Mouse (Mus musculus) frontal cortex, postnatal 10 days (tissue): ENCODE measurements around the gene Senp1.

Experiments used
- DNase-seq, 2 experiments: peaks; one replicate each; pipeline ENCODE4 v3.0.0; 2022; ENCODE audit warnings: low spot score in 2 of 2, mixed read lengths in 1 of 2

Senp1 gene

GRCm38 (mm10) chr15:98048918-98049700 is 44.4 kb downstream of the Senp1 start:
- no peak for DNase-seq

GRCm38 (mm10) chr15:98044387-98044786 is 49.2 kb downstream of the Senp1 start:
- DNase-seq: no peak

GRCm38 (mm10) chr15:98043967-98044366 is 49.6 kb downstream of the Senp1 start:
- no peak for DNase-seq

- no peak for DNase-seq
These were observed 51.0 kb downstream of the Senp1 start for GRCm38 (mm10) chr15:98042508-98042907.

- no peak for DNase-seq
These were observed 53.9 kb downstream of the Senp1 start for GRCm38 (mm10) chr15:98039682-98040081.

GRCm38 (mm10) chr15:98036578-98036977 is 57.0 kb downstream of the Senp1 start:
- no peak for DNase-seq

GRCm38 (mm10) chr15:98035076-98035755 is 58.3 kb downstream of the Senp1 start:
- no peak for DNase-seq

GRCm38 (mm10) chr15:98033233-98033748 is 60.3 kb downstream of the Senp1 start:
- DNase-seq: no peak

GRCm38 (mm10) chr15:98029798-98030197 is 63.7 kb downstream of the Senp1 start:
- no peak for DNase-seq

- no peak for DNase-seq
These were observed 66.3 kb downstream of the Senp1 start for GRCm38 (mm10) chr15:98026967-98027904.

GRCm38 (mm10) chr15:98025611-98026010 is 67.9 kb downstream of the Senp1 start:
- DNase-seq: no peak

- no peak for DNase-seq
These were observed 70.4 kb downstream of the Senp1 start for GRCm38 (mm10) chr15:98023137-98023536.

- no peak for DNase-seq
These were observed 71.7 kb downstream of the Senp1 start for GRCm38 (mm10) chr15:98021886-98022285.

- DNase-seq: no peak
These were observed 74.5 kb downstream of the Senp1 start for GRCm38 (mm10) chr15:98019047-98019446.

GRCm38 (mm10) chr15:98017925-98018324 is 75.6 kb downstream of the Senp1 start:
- no peak for DNase-seq

GRCm38 (mm10) chr15:98012810-98013209 is 80.7 kb downstream of the Senp1 start:
- no peak for DNase-seq

- DNase-seq: no peak
These were observed 88.4 kb downstream of the Senp1 start for GRCm38 (mm10) chr15:98005181-98005580.

- DNase-seq: no peak
These were observed 88.8 kb downstream of the Senp1 start for GRCm38 (mm10) chr15:98004740-98005159.

GRCm38 (mm10) chr15:98003822-98004739 is 89.5 kb downstream of the Senp1 start, which contains the start of gene Col2a1:
Col2a1 (minus strand) TSS chr15:98004695.
- DNase-seq: no peak

- no peak for DNase-seq
These were observed 90.3 kb downstream of the Senp1 start for GRCm38 (mm10) chr15:98002991-98003821.
